In the genomic region with DNA sequence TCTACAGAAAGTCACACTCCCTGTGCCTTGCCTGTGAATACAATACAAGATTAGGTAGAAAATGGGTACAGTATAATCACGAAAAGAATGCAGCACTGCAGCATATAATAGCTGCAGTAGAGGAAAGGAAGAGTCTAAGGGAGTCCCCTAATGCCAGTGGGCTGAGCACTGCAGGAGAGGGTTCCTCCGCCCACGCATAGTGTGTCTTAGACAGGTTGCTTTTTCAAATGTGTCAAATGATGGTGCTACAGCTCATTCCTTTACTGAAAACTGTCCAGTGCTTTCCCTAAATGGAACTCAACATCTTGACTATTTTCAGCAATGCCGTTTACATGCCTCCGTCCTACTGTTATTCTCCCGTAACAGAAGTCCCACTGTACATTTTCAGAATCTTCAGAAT, we compare ENCODE assay signal across 13 mouse cellular contexts. TPM values are rescaled to one million over a fixed set of nuclear protein-coding genes. Genes with fewer than 3 reads are reported as not detected.
DNase-seq lines count a peak whose midpoint lies in the region; ATAC-seq and TF ChIP-seq lines count a peak whose summit lies in the region.
"Not testable (repeated sequence)": the region's sequence is repeated elsewhere in the genome, so short reads cannot be mapped to it uniquely, and the experiment has no call there.
"Had no signal": no experiment of that assay in that cellular context is flagged by ENCODE, and none has a peak within 500 bp of the region (broad histone marks: within the 10 kb centered on the region; RNA-seq: fewer than 3 reads in every experiment).

No protein-coding gene starts in this region.

- intact Hi-C loops in left cerebral cortex, postnatal 14 days (cut with DNase I), result not testable (repeated sequence)

- not testable (repeated sequence) for H3K27me3 ChIP-seq in lung, postnatal 0 days (replicated peaks; ENCODE audit: insufficient read depth, low read length)

- TF ChIP-seq CTCF in lung, postnatal 0 days (IDR thresholded peaks at IDR 0.05), result not testable (repeated sequence)

- H3K36me3 ChIP-seq in lung, postnatal 0 days (ENCODE audit: insufficient read depth, low read length), result not testable (repeated sequence)

- 96% methylated on average over 2 of the region's 6 CpGs for whole genome bisulfite sequencing in lung, postnatal 0 days

- H3K4me1 ChIP-seq in lung, postnatal 0 days (ENCODE audit: insufficient read depth, low read depth, low read length), result not testable (repeated sequence)

- not testable (repeated sequence) for ATAC-seq in lung, postnatal 0 days

- not testable (repeated sequence) for H3K9ac ChIP-seq in lung, postnatal 0 days (replicated peaks; ENCODE audit: low read depth)

- TF ChIP-seq EP300 in lung, postnatal 0 days (IDR thresholded peaks at IDR 0.05), result not testable (repeated sequence)

- DNase-seq in A20 (ENCODE audit: low read depth, low spot score) (peak; percentile 5), NIH3T3 (ENCODE audit: low read depth) (peak; percentile 1)
- peak; percentile 62 to 76 for DNase-seq in frontal cortex, adult 2 months (ENCODE audit: extremely low spot score in 1 of 2, low spot score in 1 of 2)
- DNase-seq in induced T-regulatory cell, adult 2 months (ENCODE audit: low read depth), result peak; percentile 45
- DNase-seq in left cerebral cortex, postnatal 14 days (ENCODE audit: low spot score in 2 of 2), result peak; percentile 68 to 83
- peak; percentile 2 for DNase-seq in lung, postnatal 0 days (ENCODE audit: low spot score)
- peak; percentile 72 for DNase-seq in right cerebral cortex, adult 18-20 months
- peak; percentile 26 for DNase-seq in telencephalon, adult 2 months (ENCODE audit: low read depth, low spot score)

- not testable (repeated sequence) for H3K4me2 ChIP-seq in lung, postnatal 0 days (replicated peaks; ENCODE audit: low read depth, low read length)

- H3K27ac ChIP-seq in lung, postnatal 0 days (ENCODE audit: low read length), result not testable (repeated sequence)

- not testable (repeated sequence) for H3K4me3 ChIP-seq in lung, postnatal 0 days (ENCODE audit: low read depth, low read length)

- not testable (repeated sequence) for H3K9me3 ChIP-seq in lung, postnatal 0 days (ENCODE audit: low read length)

RNA-seq across cellular contexts. Expression of a gene that starts 33.6 kb away (rescaled TPM):
- polyA plus RNA-seq in frontal cortex, adult 2 months (2012; rRNA removed), result 1.2 and 1.3 TPM in 2 replicates
- total RNA-seq in left cerebral cortex, postnatal 14 days (2021), result 1 to 10 TPM; 1.1 to 1.4 TPM
- not detected in 2 replicates for polyA plus RNA-seq in lung, postnatal 0 days (2015; fragmentation: Nextera tagmentation; extraction: Ambion mirVana)
- total RNA-seq: ES-E14; granulocyte monocyte progenitor cell, adult 5-6 weeks had no signal
- polyA plus RNA-seq: embryonic facial prominence, embryonic 15.5 days; liver, embryonic 13.5 days; midbrain, embryonic 13.5 days had no signal

Comparison
In these comparisons a context has a peak if more than half of its experiments do, and no peak if none do; other contexts are left out.
1. DNase-seq: peak in every context shown above with its lines; median percentile 76 in left cerebral cortex, postnatal 14 days; 72 in right cerebral cortex, adult 18-20 months; 69 in frontal cortex, adult 2 months; 45 in induced T-regulatory cell, adult 2 months; 26 in telencephalon, adult 2 months; 5 in A20; 2 in lung, postnatal 0 days; 1 in NIH3T3.